Mouse (Mus musculus) MEL (cell line): ENCODE measurements at regions not wholly inside any gene's neighbourhood (a gene's known extent, or its start where the extent isn't known, plus 50 kb on each side); places are given as distances from the start of the nearest gene placed in this dataset.

Source experiments
- MAX ChIP-seq: IDR thresholded peaks from 2 replicates; pipeline ENCODE4 v1.6.1; 2011; ENCODE audit warnings: low read length, improper control_type of control experiment
- MYC ChIP-seq: IDR thresholded peaks from 2 replicates; pipeline ENCODE4 v1.6.1; 2011; ENCODE audit warnings: low read depth, mild to moderate bottlenecking, low read length, improper control_type of control experiment, moderate library complexity
- POLR2A ChIP-seq, 2 experiments: IDR thresholded peaks; 2 replicates each; pipeline ENCODE4 v1.6.1; 2011 to 2012; ENCODE audit warnings: low read length in 2 of 2, mild to moderate bottlenecking in 2 of 2, control low read depth in 1 of 2, improper control_type of control experiment in 1 of 2, low read depth in 1 of 2, moderate library complexity in 1 of 2; ENCODE audit not compliant: control insufficient read depth in 1 of 2, insufficient read depth in 1 of 2, poor library complexity in 1 of 2

GRCm38 (mm10) chr4:5344739-5345138, 551.6 kb upstream of the Impad1 start:
- no peak for TF ChIP-seq MYC
- TF ChIP-seq POLR2A (IDR thresholded peaks at IDR 0.05; ENCODE audit: control insufficient read depth in 1 of 2, insufficient read depth in 1 of 2, low read depth in 1 of 2, low read length in 2 of 2, poor library complexity in 1 of 2), result no peak
- no peak for TF ChIP-seq MAX
